Mouse (Mus musculus) stomach, embryonic 16.5 days (tissue): ENCODE data around the gene Plcd3. TPM values are rescaled to one million over a fixed set of nuclear protein-coding genes. Genes with fewer than 3 reads are reported as not detected.

Experiments
- ATAC-seq: fragments of 200-750 bp; cut with Nextera tagmentation; 2 replicates; pipeline ENCODE4 v1.8.0; 2017; ENCODE audit warnings: moderate number of reproducible peaks, moderate TSS enrichment; ENCODE audit not compliant: insufficient read depth, low FRiP score
- H3K27ac ChIP-seq: fragments of 300-500 bp; sonication (generic); 2 replicates; pipeline ENCODE4 v1.5.1; 2014; ENCODE audit warnings: low read length
- H3K27me3 ChIP-seq: fragments of 300-500 bp; sonication (generic); 2 replicates; pipeline ENCODE4 v1.6.1; 2014; ENCODE audit warnings: low read length, control low read depth, mixed read lengths; ENCODE audit not compliant: control insufficient read depth, insufficient read depth
- H3K36me3 ChIP-seq: fragments of 300-500 bp; sonication (generic); 2 replicates; pipeline ENCODE4 v1.6.1; 2014; ENCODE audit warnings: low read length; ENCODE audit not compliant: control insufficient read depth, insufficient read depth
- H3K4me1 ChIP-seq: fragments of 300-500 bp; sonication (generic); 2 replicates; pipeline ENCODE4 v1.6.1; 2014; ENCODE audit warnings: low read length, control low read depth, mixed read lengths; ENCODE audit not compliant: control insufficient read depth, insufficient read depth
- H3K4me2 ChIP-seq: fragments of 300-500 bp; sonication (generic); 2 replicates; pipeline ENCODE4 v1.6.1; 2014; ENCODE audit warnings: low read depth, low read length, mixed read lengths
- H3K4me3 ChIP-seq: fragments of 300-500 bp; sonication (generic); replicated peaks from 2 replicates; pipeline ENCODE4 v1.5.1; 2014; ENCODE audit warnings: mild to moderate bottlenecking, low read length
- H3K9ac ChIP-seq: fragments of 300-500 bp; sonication (generic); 2 replicates; pipeline ENCODE4 v1.6.1; 2014; ENCODE audit warnings: low read length
- H3K9me3 ChIP-seq: fragments of 300-500 bp; sonication (generic); replicated peaks from 2 replicates; pipeline ENCODE4 v1.6.1; 2016; ENCODE audit warnings: low read length, control low read depth; ENCODE audit not compliant: control insufficient read depth
- WGBS: fragments of 180-500 bp; shearing (Covaris S2); extraction: QIAGEN DNeasy Blood & Tissue Kit; methylation state at CpG from one replicate; pipeline ENCODE4 v1.1.7; 2014; 5-methylcytosine and 5-hydroxymethylcytosine counted together
- polyA plus RNA-seq: library from polyadenylated mRNA; unstranded; fragments of >200 nt; fragmentation: Nextera tagmentation; extraction: Ambion mirVana; gene quantifications from 2 replicates; pipeline ENCODE4 v1.2.1, GENCODE M21; 2015

The Plcd3 gene
- polyA plus RNA-seq, 1 experiment from 2014 or later: 5.2 TPM

GRCm38 (mm10) chr11:103140763-103141100 is 39.3 kb upstream of the Plcd3 start:
- peak overlapping the region; percentile 21; the same call in 1 of the 2 replicates for H3K4me2 ChIP-seq
- WGBS: 27% methylated on average over 6 of the region's 6 CpGs

GRCm38 (mm10) chr11:103139951-103140762 is 38.7 kb upstream of the Plcd3 start:
- Histone ChIP-seq H3K36me3 (no peaks in the 10 kb centered on the region), H3K4me1 (peaks cover 31% of the 10 kb centered on the region), H3K9me3 (no peaks in the 10 kb centered on the region), H3K9ac (peak overlapping the region; percentile 53), H3K27ac (peak overlapping the region; percentile 98), H3K27me3 (no peaks in the 10 kb centered on the region), H3K4me2 (no peak overlapping the region), H3K4me3 (no peak overlapping the region)
- WGBS: 71% methylated on average over 14 of the region's 14 CpGs
- no peak for ATAC-seq

More at GRCm38 (mm10) chr11:103140763-103141100, 39.3 kb upstream of the Plcd3 start:
- Histone ChIP-seq H3K27me3 (no peaks in the 10 kb centered on the region), H3K27ac (peak overlapping the region; percentile 98), H3K4me1 (peaks cover 35% of the 10 kb centered on the region), H3K36me3 (no peaks in the 10 kb centered on the region), H3K4me3 (0 out of 2 replicates have a peak overlapping the region, but pooled peaks have one; percentile 0), H3K9me3 (no peaks in the 10 kb centered on the region), H3K9ac (peak overlapping the region; percentile 53)
- peak; percentile 4; the same call in 1 of the 2 replicates for ATAC-seq

- 75% methylated on average over 8 of the region's 8 CpGs for WGBS
- no peak for ATAC-seq
- Histone ChIP-seq H3K9me3 (no peaks in the 10 kb centered on the region), H3K27me3 (no peaks in the 10 kb centered on the region), H3K27ac (no peak overlapping the region), H3K4me1 (peaks cover 26% of the 10 kb centered on the region), H3K4me2 (no peak overlapping the region), H3K36me3 (no peaks in the 10 kb centered on the region), H3K4me3 (no peak overlapping the region), H3K9ac (no peak overlapping the region)
Observed at GRCm38 (mm10) chr11:103136039-103136577, 34.6 kb upstream of the Plcd3 start.

- Histone ChIP-seq H3K36me3 (no peaks in the 10 kb centered on the region), H3K9me3 (no peaks in the 10 kb centered on the region), H3K4me2 (no peak overlapping the region), H3K27me3 (no peaks in the 10 kb centered on the region), H3K9ac (no peak overlapping the region), H3K4me1 (peaks cover 21% of the 10 kb centered on the region), H3K27ac (peak overlapping the region; percentile 75), H3K4me3 (no peak overlapping the region)
- WGBS: 68% methylated on average over 3 of the region's 3 CpGs
- ATAC-seq: no peak
Observed at GRCm38 (mm10) chr11:103134221-103134620, 32.8 kb upstream of the Plcd3 start.

- Histone ChIP-seq H3K9ac (peak overlapping the region; percentile 49), H3K4me1 (peaks cover 21% of the 10 kb centered on the region), H3K27ac (peak overlapping the region; percentile 75), H3K27me3 (no peaks in the 10 kb centered on the region), H3K4me3 (peak overlapping the region; percentile 39), H3K4me2 (peak overlapping the region; percentile 58), H3K36me3 (no peaks in the 10 kb centered on the region), H3K9me3 (no peaks in the 10 kb centered on the region)
- peak; percentile 2; the same call in 1 of the 2 replicates for ATAC-seq
- 55% methylated on average over 6 of the region's 6 CpGs for WGBS
Observed at GRCm38 (mm10) chr11:103133456-103134185, 32.2 kb upstream of the Plcd3 start.

GRCm38 (mm10) chr11:103132576-103133455 is 31.4 kb upstream of the Plcd3 start:
- Histone ChIP-seq H3K9ac (peak overlapping the region; percentile 95), H3K4me1 (peaks cover 21% of the 10 kb centered on the region), H3K27ac (peak overlapping the region; percentile 97), H3K36me3 (no peaks in the 10 kb centered on the region), H3K4me2 (peak overlapping the region; percentile 94), H3K9me3 (no peaks in the 10 kb centered on the region), H3K4me3 (peak overlapping the region; percentile 80), H3K27me3 (no peaks in the 10 kb centered on the region)
- WGBS: under 1% methylated on average over 58 of the region's 58 CpGs
- ATAC-seq: peak; percentile 93

GRCm38 (mm10) chr11:103131701-103132575 is 30.5 kb upstream of the Plcd3 start, which contains the start of gene Hexim2:
Gene Hexim2 (plus strand): TSS chr11:103132429.
- H3K9me3 ChIP-seq: no peaks in the 10 kb centered on the region
- H3K36me3 ChIP-seq: no peaks in the 10 kb centered on the region
- peak within 1 kb of the TSS; percentile 94 for H3K4me2 ChIP-seq
- peak within 1 kb of the TSS; percentile 80 for H3K4me3 ChIP-seq
- peak within 1 kb of the TSS; percentile 97 for H3K27ac ChIP-seq
- no peaks in the 10 kb centered on the region for H3K27me3 ChIP-seq
- under 1% methylated on average over 39 of the region's 39 CpGs for WGBS
- ATAC-seq: peak; percentile 57
- H3K4me1 ChIP-seq: peaks cover 21% of the 10 kb centered on the region
- peak within 1 kb of the TSS; percentile 95 for H3K9ac ChIP-seq

- peaks cover 7% of the 10 kb centered on the region for H3K4me1 ChIP-seq
Observed at GRCm38 (mm10) chr11:103120315-103120714, 18.9 kb upstream of the Plcd3 start.

More at GRCm38 (mm10) chr11:103120315-103120714, 18.9 kb upstream of the Plcd3 start:
- H3K4me3 ChIP-seq: no peak overlapping the region
- 31% methylated on average over 5 of the region's 5 CpGs for WGBS
- H3K9ac ChIP-seq: no peak overlapping the region
- H3K4me2 ChIP-seq: no peak overlapping the region
- H3K9me3 ChIP-seq: no peaks in the 10 kb centered on the region
- no peak overlapping the region for H3K27ac ChIP-seq
- H3K27me3 ChIP-seq: no peaks in the 10 kb centered on the region
- ATAC-seq: no peak
- no peaks in the 10 kb centered on the region for H3K36me3 ChIP-seq
